Mouse (Mus musculus) layer of hippocampus, adult 9-10 months (tissue): ENCODE data around the gene Slu7.

Experiments used
- DNase-seq: peaks from one replicate; pipeline ENCODE4 v3.0.0; 2022; ENCODE audit warnings: low spot score

Gene Slu7

GRCm38 (mm10) chr11:43424386-43424785 lies 9.2 kb upstream of the Slu7 start:
- no peak for DNase-seq

GRCm38 (mm10) chr11:43425166-43425709 lies 8.3 kb upstream of the Slu7 start:
- no peak for DNase-seq

- peak; percentile 37 for DNase-seq
Measured at GRCm38 (mm10) chr11:43425824-43426413, 7.6 kb upstream of the Slu7 start, which contains the start of gene Pttg1. Gene Pttg1, minus strand, starts transcription at chr11:43426251.

- no peak for DNase-seq
Measured at GRCm38 (mm10) chr11:43426414-43426884, 7.1 kb upstream of the Slu7 start.

- DNase-seq = no peak
Measured at GRCm38 (mm10) chr11:43434024-43434407, 472 bp downstream of the Slu7 start.

- no peak for DNase-seq
Measured at GRCm38 (mm10) chr11:43441121-43441520, 7.6 kb downstream of the Slu7 start.

- no peak for DNase-seq
Measured at GRCm38 (mm10) chr11:43443183-43443582, 9.6 kb downstream of the Slu7 start.

- DNase-seq = no peak
Measured at GRCm38 (mm10) chr11:43449916-43450315, 16.4 kb downstream of the Slu7 start.

- no peak for DNase-seq
Measured at GRCm38 (mm10) chr11:43451322-43451721, 17.8 kb downstream of the Slu7 start.

- DNase-seq = no peak
Measured at GRCm38 (mm10) chr11:43452266-43452665, 18.7 kb downstream of the Slu7 start.

- no peak for DNase-seq
Measured at GRCm38 (mm10) chr11:43463204-43463603, 29.7 kb downstream of the Slu7 start.

GRCm38 (mm10) chr11:43470118-43470517 lies 36.6 kb downstream of the Slu7 start:
- DNase-seq = no peak

- no peak for DNase-seq
Measured at GRCm38 (mm10) chr11:43470881-43471820, 37.6 kb downstream of the Slu7 start.

GRCm38 (mm10) chr11:43473115-43473514 lies 39.6 kb downstream of the Slu7 start:
- DNase-seq = no peak

- no peak for DNase-seq
Measured at GRCm38 (mm10) chr11:43473635-43474224, 40.2 kb downstream of the Slu7 start.

GRCm38 (mm10) chr11:43474225-43474774 lies 40.8 kb downstream of the Slu7 start, which contains the start of gene C1qtnf2:
Gene C1qtnf2, plus strand, starts transcription at chr11:43474276.
- DNase-seq = no peak

- no peak for DNase-seq
Measured at GRCm38 (mm10) chr11:43479376-43479775, 45.8 kb downstream of the Slu7 start.

GRCm38 (mm10) chr11:43480561-43480960 lies 47.0 kb downstream of the Slu7 start:
- DNase-seq = no peak

- DNase-seq = no peak
Measured at GRCm38 (mm10) chr11:43481672-43482522, 48.4 kb downstream of the Slu7 start.

GRCm38 (mm10) chr11:43483122-43483792 lies 49.7 kb downstream of the Slu7 start:
- no peak for DNase-seq

- DNase-seq = no peak
Measured at GRCm38 (mm10) chr11:43484057-43484456, 50.5 kb downstream of the Slu7 start.
